Mouse (Mus musculus) neural tube, embryonic 15.5 days (tissue): ENCODE results near the gene Znhit3. TPM values are rescaled to one million over a fixed set of nuclear protein-coding genes. Genes with fewer than 3 reads are reported as not detected.

Experiments used
- ATAC-seq: fragments of 200-750 bp; cut with Nextera tagmentation; 2 replicates; pipeline ENCODE4 v1.8.0; 2017; ENCODE audit warnings: mild to moderate bottlenecking, moderate TSS enrichment, moderate library complexity; ENCODE audit not compliant: low FRiP score
- H3K27ac ChIP-seq: fragments of 300-500 bp; sonication (generic); replicated peaks from 2 replicates; pipeline ENCODE4 v1.5.1; 2015; ENCODE audit warnings: mild to moderate bottlenecking, inconsistent platforms
- H3K27me3 ChIP-seq: fragments of 300-500 bp; sonication (generic); replicated peaks from 2 replicates; pipeline ENCODE4 v1.6.1; 2015; ENCODE audit warnings: inconsistent platforms
- H3K36me3 ChIP-seq: fragments of 300-500 bp; sonication (generic); 2 replicates; pipeline ENCODE4 v1.6.1; 2015; ENCODE audit warnings: inconsistent platforms
- H3K4me1 ChIP-seq: fragments of 300-500 bp; sonication (generic); 2 replicates; pipeline ENCODE4 v1.6.1; 2015; ENCODE audit warnings: inconsistent platforms
- H3K4me2 ChIP-seq: fragments of 300-500 bp; sonication (generic); 2 replicates; pipeline ENCODE4 v1.6.1; 2015; ENCODE audit warnings: inconsistent platforms, mild to moderate bottlenecking, moderate library complexity
- H3K4me3 ChIP-seq: fragments of 300-500 bp; sonication (generic); replicated peaks from 2 replicates; pipeline ENCODE4 v1.5.1; 2015; ENCODE audit warnings: mild to moderate bottlenecking, inconsistent platforms
- H3K9ac ChIP-seq: fragments of 300-500 bp; sonication (generic); replicated peaks from 2 replicates; pipeline ENCODE4 v1.6.1; 2015; ENCODE audit warnings: mild to moderate bottlenecking, inconsistent platforms
- H3K9me3 ChIP-seq: fragments of 300-500 bp; sonication (generic); replicated peaks from 2 replicates; pipeline ENCODE4 v1.6.1; 2016; ENCODE audit warnings: inconsistent platforms
- WGBS: fragments of 180-500 bp; shearing (Covaris S2); methylation state at CpG from one replicate; pipeline ENCODE4 v1.1.7; 2015; ENCODE audit warnings: mixed read lengths; 5-methylcytosine and 5-hydroxymethylcytosine counted together
- microRNA-seq: library from miRNA; unstranded; fragments of <30 nt; microRNA quantifications from one replicate; pipeline ENCODE4, GENCODE M21; 2017
- polyA plus RNA-seq: library from polyadenylated mRNA; unstranded; fragments of >200 nt; fragmentation: Nextera tagmentation; extraction: Ambion mirVana; gene quantifications from 2 replicates; pipeline ENCODE4 v1.2.1, GENCODE M21; 2015

Gene Znhit3
- polyA plus RNA-seq, 1 experiment from 2014 or later = 81.3 TPM

GRCm38 (mm10) chr11:84871548-84872069 lies 44.6 kb downstream of the Znhit3 start:
- WGBS = 70% methylated on average over 4 of the region's 4 CpGs
- H3K4me3 ChIP-seq = peak overlapping the region; percentile 87
- H3K9me3 ChIP-seq = no peaks in the 10 kb centered on the region
- ATAC-seq = no peak
- peak overlapping the region; percentile 96 for H3K9ac ChIP-seq
- H3K4me2 ChIP-seq = peak overlapping the region; percentile 64
- peak overlapping the region; percentile 99 for H3K27ac ChIP-seq
- peaks cover 20% of the 10 kb centered on the region for H3K4me1 ChIP-seq
- H3K36me3 ChIP-seq = no peaks in the 10 kb centered on the region
- H3K27me3 ChIP-seq = no peaks in the 10 kb centered on the region

GRCm38 (mm10) chr11:84871046-84871445 lies 45.1 kb downstream of the Znhit3 start:
- H3K9ac ChIP-seq = peak overlapping the region; percentile 96
- H3K36me3 ChIP-seq = no peaks in the 10 kb centered on the region
- no peaks in the 10 kb centered on the region for H3K27me3 ChIP-seq
- H3K9me3 ChIP-seq = no peaks in the 10 kb centered on the region
- peak overlapping the region; percentile 99 for H3K27ac ChIP-seq
- H3K4me2 ChIP-seq = peak overlapping the region; percentile 64
- under 1% methylated on average over 10 of the region's 10 CpGs for WGBS
- ATAC-seq = peak; percentile 62
- H3K4me1 ChIP-seq = peaks cover 23% of the 10 kb centered on the region
- peak overlapping the region; percentile 87 for H3K4me3 ChIP-seq

GRCm38 (mm10) chr11:84870337-84871043 lies 45.7 kb downstream of the Znhit3 start, which contains the start of gene Ggnbp2:
TSS of gene Ggnbp2 (minus strand) at chr11:84870817.
- peak within 1 kb of the TSS; percentile 96 for H3K9ac ChIP-seq
- H3K27me3 ChIP-seq = no peaks in the 10 kb centered on the region
- WGBS = under 1% methylated on average over 54 of the region's 62 CpGs
- H3K4me2 ChIP-seq = peak within 1 kb of the TSS; percentile 88
- H3K4me3 ChIP-seq = peak within 1 kb of the TSS; percentile 87
- peak within 1 kb of the TSS; percentile 99 for H3K27ac ChIP-seq
- H3K4me1 ChIP-seq = peaks cover 23% of the 10 kb centered on the region
- H3K9me3 ChIP-seq = no peaks in the 10 kb centered on the region
- H3K36me3 ChIP-seq = no peaks in the 10 kb centered on the region
- peak; percentile 89 for ATAC-seq

- under 1% methylated on average over 52 of the region's 61 CpGs for WGBS
- H3K9ac ChIP-seq = peak overlapping the region; percentile 92
- peaks cover 23% of the 10 kb centered on the region for H3K4me1 ChIP-seq
- H3K4me2 ChIP-seq = peak overlapping the region; percentile 88
- H3K27ac ChIP-seq = peak overlapping the region; percentile 99
- no peaks in the 10 kb centered on the region for H3K27me3 ChIP-seq
- H3K4me3 ChIP-seq = peak overlapping the region; percentile 87
- ATAC-seq = peak; percentile 86
- H3K9me3 ChIP-seq = no peaks in the 10 kb centered on the region
- no peaks in the 10 kb centered on the region for H3K36me3 ChIP-seq
Measured at GRCm38 (mm10) chr11:84869537-84870232, 46.5 kb downstream of the Znhit3 start.

- 0 out of 2 replicates have a peak overlapping the region, but pooled peaks have one; percentile 99 for H3K27ac ChIP-seq
- no peaks in the 10 kb centered on the region for H3K27me3 ChIP-seq
- peaks cover 23% of the 10 kb centered on the region for H3K4me1 ChIP-seq
- H3K36me3 ChIP-seq = no peaks in the 10 kb centered on the region
- H3K4me3 ChIP-seq = peak overlapping the region; percentile 87
- 20% methylated on average over 7 of the region's 7 CpGs for WGBS
- peak overlapping the region; percentile 88 for H3K4me2 ChIP-seq
- H3K9me3 ChIP-seq = no peaks in the 10 kb centered on the region
- no peak for ATAC-seq
- peak overlapping the region; percentile 92 for H3K9ac ChIP-seq
Measured at GRCm38 (mm10) chr11:84868786-84869259, 47.3 kb downstream of the Znhit3 start.

GRCm38 (mm10) chr11:84867586-84867985 lies 48.6 kb downstream of the Znhit3 start:
- Histone ChIP-seq H3K36me3 (no peaks in the 10 kb centered on the region), H3K27me3 (no peaks in the 10 kb centered on the region), H3K27ac (no peak overlapping the region), H3K4me2 (no peak overlapping the region), H3K9me3 (no peaks in the 10 kb centered on the region), H3K4me1 (peaks cover 23% of the 10 kb centered on the region), H3K4me3 (no peak overlapping the region), H3K9ac (no peak overlapping the region)
- WGBS = 92% methylated on average over 2 of the region's 2 CpGs
- ATAC-seq = no peak

GRCm38 (mm10) chr11:84865268-84865667 lies 50.9 kb downstream of the Znhit3 start:
- Histone ChIP-seq H3K9me3 (no peaks in the 10 kb centered on the region), H3K27me3 (no peaks in the 10 kb centered on the region), H3K4me1 (peaks cover 20% of the 10 kb centered on the region), H3K4me3 (no peak overlapping the region), H3K27ac (no peak overlapping the region), H3K36me3 (peaks cover 4% of the 10 kb centered on the region), H3K9ac (no peak overlapping the region), H3K4me2 (no peak overlapping the region)
- ATAC-seq = no peak
- 79% methylated on average over 2 of the region's 2 CpGs for WGBS

Small RNA genes lying within 50 kb of the gene (microRNA-seq; reads per million reads assigned to microRNA genes)
- gene Gm23564 = not detected

Other genes with a start within 250 kb of the Znhit3 start
- gene Mrm1, start 96.9 kb downstream of the Znhit3 start, polyA plus RNA-seq = 19.2 and 19.6 TPM in 2 replicates
- 11.8 and 16.2 TPM in 2 replicates for gene Dhrs11, start 87.4 kb downstream of the Znhit3 start, polyA plus RNA-seq
- 76.2 and 81.4 TPM in 2 replicates for gene Ggnbp2, start 45.5 kb downstream of the Znhit3 start, polyA plus RNA-seq
- gene Myo19, start 36.2 kb downstream of the Znhit3 start, polyA plus RNA-seq = 4.7 and 7.2 TPM in 2 replicates
- gene Pigw, start 36.1 kb downstream of the Znhit3 start, polyA plus RNA-seq = 2.7 and 2.9 TPM in 2 replicates
- 5.1 and 5.5 TPM in 2 replicates for gene Car4, start 41.4 kb upstream of the Znhit3 start, polyA plus RNA-seq
- gene Usp32, start 223.8 kb upstream of the Znhit3 start, polyA plus RNA-seq = 9.9 and 10.6 TPM in 2 replicates